Mouse (Mus musculus) liver, postnatal 0 days (tissue): ENCODE measurements around the gene Gm16181.

ENCODE experiments used
- CTCF ChIP-seq: sonication (generic); IDR thresholded peaks from 2 replicates; pipeline ENCODE4 v1.5.1; 2016; ENCODE audit warnings: antibody characterized with exemption, low read depth
- EP300 ChIP-seq: IDR thresholded peaks from 2 replicates; pipeline ENCODE4 v1.6.1; 2016; ENCODE audit warnings: antibody characterized with exemption, low read depth, mild to moderate bottlenecking

- TF ChIP-seq CTCF = 0 out of 2 replicates have a peak, but pooled peaks have one; percentile 13
- TF ChIP-seq EP300 = no peak
These were observed 14.3 kb downstream of the Gm16181 start for GRCm38 (mm10) chr17:35234903-35235302.
